Mouse (Mus musculus): Measurements from ENCODE around the gene Irak1bp1.
A peak's percentile ranks its signal among the peaks of the same experiment; 100 is the strongest.

DNA sequence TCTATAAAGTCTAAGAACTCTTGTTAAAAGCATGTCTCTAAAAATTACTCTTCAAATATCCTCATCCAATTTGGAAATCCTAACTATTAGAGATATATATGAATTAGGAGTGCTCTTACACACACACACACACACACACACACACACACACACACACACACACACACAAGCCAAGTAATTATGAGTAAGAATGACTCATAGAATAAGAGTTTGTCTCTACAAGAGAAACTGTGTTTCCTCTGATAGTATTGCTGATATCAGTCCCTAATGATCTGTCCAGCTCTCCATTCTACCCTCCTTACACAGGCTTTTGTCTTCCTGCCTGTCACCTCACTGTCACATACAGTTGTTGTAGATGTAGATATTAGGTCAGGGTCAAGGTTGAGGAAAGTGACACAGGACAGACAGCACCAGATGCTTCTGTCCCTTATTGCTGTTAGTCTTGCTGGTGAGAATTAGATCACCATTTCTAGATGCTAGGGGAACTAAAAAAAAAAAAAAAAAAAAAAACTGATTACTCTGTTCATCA is 14.0 kb upstream of the Irak1bp1 start:
- TF ChIP-seq EP300 (IDR thresholded peaks at IDR 0.05; ENCODE audit: low read depth in 1 of 2, low read length in 2 of 2), result peak; percentile 43 to 70
- TF ChIP-seq SIN3A (IDR thresholded peaks at IDR 0.05; ENCODE audit: low read length), result no peak
- no peak for TF ChIP-seq MEF2A (IDR thresholded peaks at IDR 0.05; ENCODE audit: extremely low read depth, insufficient replicate concordance, low read depth, low read length, poor library complexity, severe bottlenecking)
- TF ChIP-seq CTCF (IDR thresholded peaks at IDR 0.05 in 2 of 3, conservative IDR thresholded peaks at IDR 0.05 in 1 of 3; ENCODE audit: control insufficient read depth in 1 of 3, insufficient read depth in 1 of 3, low read depth in 2 of 3, low read length in 3 of 3, poor library complexity in 1 of 3, severe bottlenecking in 1 of 3), result no peak
- TF ChIP-seq POLR2A (IDR thresholded peaks at IDR 0.05; ENCODE audit: control insufficient read depth in 1 of 2, insufficient read depth in 1 of 2, low read depth in 1 of 2, low read length in 2 of 2, poor library complexity in 1 of 2), result no peak
- TF ChIP-seq TCF12 (IDR thresholded peaks at IDR 0.05; ENCODE audit: low read depth, low read length), result no peak
- TF ChIP-seq HCFC1 (IDR thresholded peaks at IDR 0.05; ENCODE audit: low read depth, low read length), result no peak
- no peak for TF ChIP-seq ZC3H11A (IDR thresholded peaks at IDR 0.05; ENCODE audit: low read depth, low read length)
- no peak for TF ChIP-seq RCOR1 (IDR thresholded peaks at IDR 0.05; ENCODE audit: low read depth, low read length)
- no peak for TF ChIP-seq JUND (IDR thresholded peaks at IDR 0.05; ENCODE audit: low read depth, low read length)
- TF ChIP-seq TAL1 (IDR thresholded peaks at IDR 0.05; ENCODE audit: low read length), result no peak
- TF ChIP-seq MAX (IDR thresholded peaks at IDR 0.05; ENCODE audit: low read length), result no peak
- no peak for TF ChIP-seq USF1 (IDR thresholded peaks at IDR 0.05; ENCODE audit: low read depth, low read length)

Measured in MEL (cell line).